Mouse (Mus musculus): ENCODE measurements around the gene Fam118a. TPM values are rescaled to one million over a fixed set of nuclear protein-coding genes. Genes with fewer than 3 reads are reported as not detected.
A peak's percentile ranks its signal among the peaks of the same experiment; 100 is the strongest.

Gene Fam118a
- total and polyA plus RNA-seq, 3 experiments = 11.7 to 12.9 TPM; not detected in 1

DNA sequence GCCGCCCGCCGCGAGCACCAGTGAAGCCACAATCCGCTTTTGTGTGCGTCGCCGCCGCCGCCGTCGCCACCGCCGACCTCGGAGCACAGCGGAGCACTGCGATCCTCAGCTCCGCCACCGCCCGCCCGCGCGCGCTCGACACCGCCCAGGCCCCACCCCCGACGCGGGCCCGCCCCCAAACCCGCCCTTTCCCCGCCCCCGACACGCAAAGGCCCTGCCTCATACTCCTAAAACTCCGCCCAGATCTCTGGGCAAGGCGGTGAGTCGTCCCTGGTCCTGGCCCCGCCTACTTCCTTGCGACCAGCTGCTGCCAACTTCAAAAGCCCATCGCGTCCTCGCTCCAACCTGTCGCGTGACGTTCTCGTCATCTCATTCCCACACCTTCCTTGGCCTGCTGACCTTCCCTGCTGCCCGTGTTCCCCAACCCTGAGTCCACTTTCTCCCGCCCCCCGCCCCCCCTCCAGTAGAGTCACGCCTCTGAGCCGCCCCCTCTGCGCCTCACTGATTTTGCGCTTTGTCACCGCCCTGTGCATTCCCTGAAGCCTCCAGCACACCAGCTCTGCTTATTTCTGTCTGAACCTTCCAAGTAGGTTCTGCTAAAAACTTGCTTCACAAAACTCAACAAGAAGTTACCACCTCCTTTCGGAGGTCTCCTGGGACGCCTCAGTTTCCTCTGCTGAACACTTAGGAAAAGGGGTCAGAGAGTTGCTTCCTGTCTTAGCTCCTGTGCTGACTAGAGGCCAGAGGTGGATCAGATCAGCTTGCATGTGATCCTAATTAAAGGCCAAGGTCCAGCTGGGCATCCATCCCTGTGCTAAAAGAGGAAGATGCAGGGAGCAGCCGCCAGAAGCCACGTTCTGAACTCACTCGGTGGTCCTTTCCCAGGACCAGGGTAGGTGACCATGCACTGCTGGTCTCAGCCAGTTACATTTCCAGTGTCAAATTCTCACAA lies 40.6 kb upstream of the Fam118a start, which contains the start of gene 5031439G07Rik:
TSS of gene 5031439G07Rik (minus strand) at position 678 of the 952 bp plus-strand sequence.
- peak within 1 kb of the TSS; percentile 75 for H3K4me3 ChIP-seq (ENCODE audit: control insufficient read depth in 1 of 2, insufficient read depth in 1 of 2, low read depth in 2 of 2, low read length in 2 of 2)
- TF ChIP-seq MEF2A (IDR thresholded peaks at IDR 0.05; ENCODE audit: extremely low read depth, insufficient replicate concordance, low read depth, low read length, poor library complexity, severe bottlenecking) (no peak), SIN3A (IDR thresholded peaks at IDR 0.05; ENCODE audit: low read length) (peak; percentile 50), MAFK (IDR thresholded peaks at IDR 0.05; ENCODE audit: borderline replicate concordance, low read depth, low read length) (no peak), NRF1 (IDR thresholded peaks at IDR 0.05; ENCODE audit: insufficient read depth, low read depth, low read length, poor library complexity, severe bottlenecking) (no peak), TCF12 (IDR thresholded peaks at IDR 0.05; ENCODE audit: low read depth, low read length) (0 out of 2 replicates have a peak, but pooled peaks have one; percentile 13), POLR2A (IDR thresholded peaks at IDR 0.05; ENCODE audit: control insufficient read depth in 1 of 2, insufficient read depth in 1 of 2, low read depth in 1 of 2, low read length in 2 of 2, poor library complexity in 1 of 2) (peak; percentile 39 to 74; a peak in 3 of 4 replicates), RAD21 (IDR thresholded peaks at IDR 0.05; ENCODE audit: low read depth, low read length) (no peak), GABPA (IDR thresholded peaks at IDR 0.05; ENCODE audit: low read depth, low read length) (no peak), ZMIZ1 (IDR thresholded peaks at IDR 0.05; ENCODE audit: low read depth, low read length) (no peak), MAZ (IDR thresholded peaks at IDR 0.05; ENCODE audit: low read depth, low read length) (0 out of 2 replicates have a peak, but pooled peaks have one; percentile 41), NELFE (IDR thresholded peaks at IDR 0.05; ENCODE audit: low read depth, low read length) (peak; percentile 34; the same call in 1 of the 2 replicates), HCFC1 (IDR thresholded peaks at IDR 0.05; ENCODE audit: low read depth, low read length) (0 out of 2 replicates have a peak, but pooled peaks have one; percentile 42)
- H3K36me3 ChIP-seq (ENCODE audit: control insufficient read depth in 1 of 2, insufficient read depth in 2 of 2, low read length in 2 of 2) = peaks cover 0 to 7% of the 10 kb centered on the region in 2 experiments; a peak in 2 of 4 replicates
- H3K9me3 ChIP-seq (replicated peaks; ENCODE audit: insufficient read depth, low read length) = no peaks in the 10 kb centered on the region
- peak within 1 kb of the TSS; percentile 81 for H3K9ac ChIP-seq (ENCODE audit: control insufficient read depth, low read depth, low read length, poor library complexity, severe bottlenecking)
- H3K4me1 ChIP-seq (ENCODE audit: control insufficient read depth in 1 of 2, insufficient read depth in 2 of 2, low read length in 2 of 2) = peaks cover 0 to 14% of the 10 kb centered on the region in 2 experiments; a peak in 2 of 4 replicates
- H3K27me3 ChIP-seq (ENCODE audit: control insufficient read depth in 1 of 2, insufficient read depth in 2 of 2, low read length in 2 of 2) = no peaks in the 10 kb centered on the region
- no peak within 1 kb of the TSS for H3K27ac ChIP-seq (ENCODE audit: control insufficient read depth, low read depth, low read length)
- DNase-seq (ENCODE audit: low read depth, low spot score) = peak; percentile 96
- peaks cover 5% of the 10 kb centered on the region for H3K79me2 ChIP-seq (ENCODE audit: control insufficient read depth, insufficient read depth, low read length, poor library complexity)

DNA sequence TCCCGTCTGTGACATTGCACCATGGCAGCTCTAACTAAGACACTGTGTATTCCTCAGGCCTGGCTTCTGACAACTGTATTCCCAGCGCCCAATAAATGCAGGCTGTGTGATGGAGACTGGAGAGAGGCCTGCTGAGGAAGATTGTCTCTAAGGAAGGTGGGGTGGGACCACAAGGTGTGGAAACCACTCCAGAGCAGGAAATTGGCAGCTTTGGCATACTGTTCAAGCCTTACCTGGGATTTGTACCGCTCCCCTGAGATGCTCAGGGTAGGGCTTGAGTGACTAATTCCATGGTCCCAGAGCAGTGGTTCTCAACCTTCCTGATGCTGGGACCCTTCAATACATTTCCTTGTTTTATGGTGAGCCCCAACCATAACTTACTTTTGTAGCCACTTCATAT lies 39.6 kb upstream of the Fam118a start:
- Histone ChIP-seq H3K79me2 (ENCODE audit: control insufficient read depth, insufficient read depth, low read length, poor library complexity) (peaks cover 5% of the 10 kb centered on the region), H3K27ac (ENCODE audit: control insufficient read depth, low read depth, low read length) (no peak overlapping the region), H3K4me3 (ENCODE audit: control insufficient read depth in 1 of 2, insufficient read depth in 1 of 2, low read depth in 2 of 2, low read length in 2 of 2) (no peak overlapping the region), H3K36me3 (ENCODE audit: control insufficient read depth in 1 of 2, insufficient read depth in 2 of 2, low read length in 2 of 2) (peaks cover 0 to 7% of the 10 kb centered on the region in 2 experiments; a peak in 2 of 4 replicates), H3K4me1 (ENCODE audit: control insufficient read depth in 1 of 2, insufficient read depth in 2 of 2, low read length in 2 of 2) (peaks cover 0 to 14% of the 10 kb centered on the region in 2 experiments; a peak in 2 of 4 replicates), H3K27me3 (ENCODE audit: control insufficient read depth in 1 of 2, insufficient read depth in 2 of 2, low read length in 2 of 2) (no peaks in the 10 kb centered on the region), H3K9ac (ENCODE audit: control insufficient read depth, low read depth, low read length, poor library complexity, severe bottlenecking) (no peak overlapping the region), H3K9me3 (replicated peaks; ENCODE audit: insufficient read depth, low read length) (no peaks in the 10 kb centered on the region)
- no peak for DNase-seq (ENCODE audit: low read depth, low spot score)
- TF ChIP-seq MAX (IDR thresholded peaks at IDR 0.05; ENCODE audit: low read length) (no peak), MAZ (IDR thresholded peaks at IDR 0.05; ENCODE audit: low read depth, low read length) (no peak)

Measured in MEL (cell line).